Mouse (Mus musculus) spleen, adult 12 weeks (tissue): ENCODE results near the gene Tff2.
A peak's percentile ranks its signal among the peaks of the same experiment; 100 is the strongest.

Experiments
- DNase-seq: peaks from one replicate; pipeline ENCODE4 v3.0.0; 2022; ENCODE audit warnings: low spot score

The Tff2 gene

GRCm38 (mm10) chr17:31136291-31136690 lies 7.8 kb downstream of the Tff2 start:
- no peak for DNase-seq

- no peak for DNase-seq
Measured at GRCm38 (mm10) chr17:31134913-31135312, 9.2 kb downstream of the Tff2 start.

GRCm38 (mm10) chr17:31133776-31134175 lies 10.3 kb downstream of the Tff2 start:
- DNase-seq = no peak

GRCm38 (mm10) chr17:31131269-31131821 lies 12.7 kb downstream of the Tff2 start:
- DNase-seq = no peak

- DNase-seq = no peak
Measured at GRCm38 (mm10) chr17:31129452-31129851, 14.6 kb downstream of the Tff2 start, which contains the start of gene Tff3. Tff3 (minus strand) TSS chr17:31129646.

GRCm38 (mm10) chr17:31128708-31129318 lies 15.3 kb downstream of the Tff2 start:
- no peak for DNase-seq

- no peak for DNase-seq
Measured at GRCm38 (mm10) chr17:31125548-31126266, 18.4 kb downstream of the Tff2 start.

GRCm38 (mm10) chr17:31121975-31122374 lies 22.1 kb downstream of the Tff2 start:
- peak; percentile 33 for DNase-seq

GRCm38 (mm10) chr17:31119429-31119828 lies 24.7 kb downstream of the Tff2 start:
- peak; percentile 53 for DNase-seq

- DNase-seq = no peak
Measured at GRCm38 (mm10) chr17:31117946-31118345, 26.1 kb downstream of the Tff2 start.

GRCm38 (mm10) chr17:31116063-31116462 lies 28.0 kb downstream of the Tff2 start:
- DNase-seq = no peak

- DNase-seq = no peak
Measured at GRCm38 (mm10) chr17:31113191-31113856, 30.8 kb downstream of the Tff2 start.

- no peak for DNase-seq
Measured at GRCm38 (mm10) chr17:31108388-31108787, 35.7 kb downstream of the Tff2 start.

- DNase-seq = no peak
Measured at GRCm38 (mm10) chr17:31103823-31104222, 40.3 kb downstream of the Tff2 start.

GRCm38 (mm10) chr17:31103007-31103570 lies 41.0 kb downstream of the Tff2 start:
- DNase-seq = no peak

GRCm38 (mm10) chr17:31098788-31099187 lies 45.3 kb downstream of the Tff2 start:
- no peak for DNase-seq

- DNase-seq = no peak
Measured at GRCm38 (mm10) chr17:31096893-31097292, 47.2 kb downstream of the Tff2 start.

GRCm38 (mm10) chr17:31095570-31095969 lies 48.5 kb downstream of the Tff2 start:
- DNase-seq = no peak

- DNase-seq = no peak
Measured at GRCm38 (mm10) chr17:31094781-31095180, 49.3 kb downstream of the Tff2 start.
